Mouse (Mus musculus) neural tube, embryonic 13.5 days (tissue): ENCODE data around the gene Insrr. TPM values are rescaled to one million over a fixed set of nuclear protein-coding genes. Genes with fewer than 3 reads are reported as not detected.

Experiments
- polyA plus RNA-seq: library from polyadenylated mRNA; unstranded; fragments of >200 nt; fragmentation: Nextera tagmentation; extraction: Ambion mirVana; gene quantifications from 2 replicates; pipeline ENCODE4 v1.2.1, GENCODE M21; 2015

Insrr gene
- polyA plus RNA-seq, 1 experiment from 2014 or later = 5.4 TPM

Other genes starting within 250 kb of the Insrr start
- gene Arhgef11, start 179.4 kb upstream of the Insrr start, polyA plus RNA-seq = 21.3 and 22.0 TPM in 2 replicates
- 0.40 and 0.50 TPM in 2 replicates for gene Lrrc71, start 48.3 kb upstream of the Insrr start, polyA plus RNA-seq
- gene Ntrk1, start 1.8 kb upstream of the Insrr start, polyA plus RNA-seq = 219 and 314 TPM in 2 replicates
- 13.1 and 13.3 TPM in 2 replicates for gene Pear1, start 27.4 kb downstream of the Insrr start, polyA plus RNA-seq
- not detected in 2 replicates for gene Sh2d2a, start 49.8 kb downstream of the Insrr start, polyA plus RNA-seq
- 16.6 and 17.7 TPM in 2 replicates for gene Prcc, start 88.7 kb downstream of the Insrr start, polyA plus RNA-seq
- gene Hdgf, start 109.4 kb downstream of the Insrr start, polyA plus RNA-seq = 186 and 218 TPM in 2 replicates
- 69.5 and 73.0 TPM in 2 replicates for gene Mrpl24, start 122.6 kb downstream of the Insrr start, polyA plus RNA-seq
- gene Isg20l2, start 133.4 kb downstream of the Insrr start, polyA plus RNA-seq = 36.2 and 41.4 TPM in 2 replicates
- gene Rrnad1, start 133.8 kb downstream of the Insrr start, polyA plus RNA-seq = 20.1 and 22.2 TPM in 2 replicates
- gene Crabp2, start 151.7 kb downstream of the Insrr start, polyA plus RNA-seq = 193 and 205 TPM in 2 replicates
- 44.1 and 47.1 TPM in 2 replicates for gene Nes, start 174.1 kb downstream of the Insrr start, polyA plus RNA-seq
- 37.8 and 41.3 TPM in 2 replicates for gene Bcan, start 203.3 kb downstream of the Insrr start, polyA plus RNA-seq
- gene Hapln2, start 230.6 kb downstream of the Insrr start, polyA plus RNA-seq = 0.36 and 0.40 TPM in 2 replicates
- 29.5 and 30.3 TPM in 2 replicates for gene Gpatch4, start 246.2 kb downstream of the Insrr start, polyA plus RNA-seq